Mouse (Mus musculus): Measurements from ENCODE around the gene Eif4e.
A peak's percentile ranks its signal among the peaks of the same experiment; 100 is the strongest.
"Not testable (repeated sequence)": the region's sequence is repeated elsewhere in the genome, so short reads cannot be mapped to it uniquely, and the experiment has no call there.

Gene Eif4e

DNA sequence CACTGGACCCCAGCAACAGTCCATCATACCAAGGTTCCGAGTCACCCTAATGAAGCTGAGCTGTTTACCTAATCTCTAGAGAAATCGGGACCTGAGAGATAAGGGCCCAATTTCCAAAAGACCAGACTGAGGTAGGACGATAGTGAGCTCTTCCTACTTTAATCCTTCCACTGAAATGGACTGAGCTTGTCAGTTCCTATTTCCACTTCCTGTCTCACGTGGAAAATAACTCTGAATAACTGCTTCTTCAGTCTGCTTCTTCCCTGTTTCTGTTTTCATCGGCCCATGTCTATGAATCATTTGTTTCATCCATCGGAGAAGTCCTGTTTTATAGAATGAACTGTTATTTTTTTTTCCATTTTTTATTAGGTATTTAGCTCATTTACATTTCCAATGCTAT is 6.8 kb upstream of the Eif4e start:
- no peak for DNase-seq

DNA sequence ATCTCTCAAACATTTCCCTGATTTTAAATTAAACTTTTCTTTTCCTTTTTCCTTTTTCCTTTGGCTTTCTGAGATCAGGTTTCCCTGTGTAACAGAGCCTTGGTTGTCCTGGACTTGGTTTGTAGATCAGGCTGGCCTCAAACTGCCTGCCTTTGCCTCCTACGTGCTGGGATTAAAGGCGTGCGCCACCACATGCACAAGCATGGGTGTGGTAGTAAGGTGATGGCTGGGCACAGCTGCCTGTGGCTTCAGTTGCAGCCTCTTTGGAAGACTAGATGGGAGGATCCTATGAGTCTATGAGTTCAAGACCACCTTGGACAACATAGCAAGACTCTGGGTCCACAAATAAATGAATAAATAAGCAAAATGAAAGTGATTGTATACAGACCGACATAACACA is 2.0 kb upstream of the Eif4e start:
- DNase-seq = no peak

DNA sequence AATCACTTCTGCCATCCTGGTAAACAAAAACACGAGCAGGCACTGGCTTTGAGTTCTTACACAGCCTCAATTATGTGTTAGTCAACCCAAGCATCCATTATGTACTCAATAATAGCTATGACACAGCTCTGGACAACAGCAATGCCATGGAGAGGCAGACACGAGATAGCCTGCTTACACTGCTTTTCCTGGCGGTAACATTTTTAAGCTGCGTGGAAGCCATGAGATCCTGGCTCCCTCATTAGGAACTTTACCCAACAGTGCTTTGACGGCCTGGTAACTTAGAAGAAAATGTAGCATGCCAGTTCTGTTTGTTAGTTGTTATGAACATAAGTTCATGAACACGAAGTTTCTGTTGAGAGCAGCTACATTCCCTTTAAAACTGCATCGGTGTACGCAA is 485 bp upstream of the Eif4e start:
- no peak for DNase-seq

DNA sequence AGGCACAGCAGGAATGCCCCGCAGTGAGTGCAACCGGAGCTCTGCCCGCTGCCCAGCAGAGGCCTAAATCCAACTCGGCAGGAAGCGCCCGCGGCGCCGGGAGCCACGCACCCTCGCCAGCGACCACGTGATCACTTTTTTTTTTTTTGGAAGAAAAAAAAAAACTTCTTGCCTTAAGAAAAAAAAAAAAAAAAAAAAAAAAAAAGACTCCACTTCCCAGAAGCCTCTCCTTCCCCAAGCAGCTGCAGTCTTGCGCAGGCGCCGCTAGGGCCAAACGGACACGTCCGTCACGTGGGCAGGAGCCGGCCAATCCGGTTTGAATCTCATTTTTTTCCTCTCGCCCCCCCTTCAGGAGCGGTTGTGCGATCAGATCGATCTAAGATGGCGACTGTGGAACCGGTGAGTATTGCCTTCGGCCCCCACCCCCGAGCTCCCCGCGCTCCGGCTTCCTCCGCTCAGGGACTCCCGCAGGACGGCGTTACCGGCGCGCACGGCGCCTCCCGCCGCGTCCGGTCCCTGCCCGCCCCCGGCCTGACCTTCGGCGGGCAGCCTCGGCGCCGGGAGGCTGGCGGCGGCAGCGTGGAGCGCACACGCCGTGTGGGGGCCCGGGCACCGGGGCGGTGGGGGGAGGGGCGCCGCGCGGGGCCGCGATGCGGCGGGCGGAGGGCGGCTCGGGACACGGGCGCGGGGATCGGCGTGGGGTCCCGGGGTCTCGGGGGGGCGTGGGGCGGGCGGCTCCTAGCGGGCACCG is 1.1 kb downstream of the Eif4e start:
- peak; percentile 98 for DNase-seq

DNA sequence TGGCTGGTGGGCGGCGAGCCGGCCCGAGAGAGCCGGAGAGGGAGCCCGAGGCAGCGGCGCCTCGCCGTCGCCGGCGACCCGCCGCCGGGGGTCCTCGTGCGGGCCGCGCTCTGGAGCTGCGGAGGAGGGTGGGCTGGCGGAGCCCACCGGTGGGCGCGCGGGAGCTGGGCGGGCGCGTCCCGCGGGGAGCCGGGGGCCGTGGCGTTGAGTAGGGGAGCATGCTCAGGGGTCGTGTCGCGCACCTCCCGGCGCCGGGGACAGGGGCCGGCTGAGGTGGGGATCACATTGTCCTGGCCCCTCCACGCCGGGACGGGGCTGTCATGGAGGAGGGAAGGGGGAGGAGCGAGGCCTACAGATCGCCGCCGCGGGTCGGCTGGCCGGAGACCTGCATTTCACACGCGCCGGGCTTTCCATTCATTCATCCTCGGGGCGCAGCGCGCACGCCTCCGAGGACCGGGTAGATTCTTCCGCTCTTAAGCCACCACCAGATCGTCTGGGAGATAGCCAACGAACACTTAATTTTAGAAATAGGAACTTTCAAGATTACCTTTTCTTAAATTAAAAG is 1.8 kb downstream of the Eif4e start:
- DNase-seq = peak; percentile 83

DNA sequence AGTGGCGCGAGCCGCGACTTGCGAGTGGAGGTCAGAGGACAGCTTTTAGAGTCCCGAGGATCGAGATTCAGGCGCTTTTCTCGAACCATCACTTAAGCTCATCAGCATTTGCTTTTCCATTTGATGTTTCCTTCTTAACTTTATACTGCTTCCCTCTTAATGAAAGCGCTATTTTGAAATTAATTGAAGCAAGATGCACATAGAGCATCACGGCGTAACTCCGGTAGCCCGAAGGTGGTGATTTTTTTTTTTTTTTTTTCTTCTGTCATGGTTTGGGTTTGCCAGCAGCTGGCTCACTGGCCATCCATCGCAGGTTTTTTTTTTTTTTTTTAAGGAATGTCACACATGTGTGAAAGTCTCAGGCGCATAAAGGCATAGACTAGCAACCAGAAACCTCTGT is 2.3 kb downstream of the Eif4e start:
- no peak for DNase-seq

DNA sequence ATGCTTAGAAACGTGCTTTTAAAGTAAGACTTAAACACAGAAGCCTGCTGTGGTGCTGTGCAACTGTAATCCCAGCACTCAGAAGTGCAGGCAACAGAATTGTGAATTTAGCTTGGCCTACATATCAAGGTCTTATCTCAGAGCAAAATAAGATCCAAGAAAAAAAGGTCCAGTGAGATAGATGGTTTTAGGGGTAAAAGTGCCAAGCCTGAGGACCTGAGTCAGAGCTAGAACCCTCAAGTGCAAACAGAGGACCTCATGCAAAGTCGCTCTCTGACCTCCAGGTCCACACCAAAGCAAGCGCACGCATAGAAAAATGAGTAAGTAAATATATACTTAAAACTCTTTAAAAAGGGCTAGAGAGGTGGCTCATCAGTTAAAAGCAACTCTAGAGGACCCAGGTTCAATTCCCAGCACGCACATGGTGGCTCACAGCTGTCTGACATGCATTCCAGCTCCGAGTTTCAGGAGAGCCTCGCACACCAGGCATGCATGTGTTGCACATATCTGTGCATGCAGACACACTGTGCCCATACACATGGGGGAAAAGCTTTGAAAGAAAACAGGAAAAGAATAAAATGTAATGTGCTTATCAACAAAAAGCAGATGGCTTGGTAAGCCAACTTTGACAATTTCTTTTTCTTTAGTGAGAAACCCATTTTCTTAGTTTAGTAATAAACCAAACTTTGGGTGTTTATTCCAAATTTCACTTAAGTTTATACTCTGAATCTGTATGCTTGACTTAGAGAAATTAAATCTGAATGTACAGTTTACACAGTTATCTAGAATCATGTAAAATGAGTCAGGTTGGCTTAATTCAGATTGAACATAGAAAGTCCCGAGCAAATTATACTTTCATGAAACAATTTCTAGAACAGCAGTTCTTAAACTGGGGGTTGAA is 4.8 kb downstream of the Eif4e start:
- DNase-seq = no peak

DNA sequence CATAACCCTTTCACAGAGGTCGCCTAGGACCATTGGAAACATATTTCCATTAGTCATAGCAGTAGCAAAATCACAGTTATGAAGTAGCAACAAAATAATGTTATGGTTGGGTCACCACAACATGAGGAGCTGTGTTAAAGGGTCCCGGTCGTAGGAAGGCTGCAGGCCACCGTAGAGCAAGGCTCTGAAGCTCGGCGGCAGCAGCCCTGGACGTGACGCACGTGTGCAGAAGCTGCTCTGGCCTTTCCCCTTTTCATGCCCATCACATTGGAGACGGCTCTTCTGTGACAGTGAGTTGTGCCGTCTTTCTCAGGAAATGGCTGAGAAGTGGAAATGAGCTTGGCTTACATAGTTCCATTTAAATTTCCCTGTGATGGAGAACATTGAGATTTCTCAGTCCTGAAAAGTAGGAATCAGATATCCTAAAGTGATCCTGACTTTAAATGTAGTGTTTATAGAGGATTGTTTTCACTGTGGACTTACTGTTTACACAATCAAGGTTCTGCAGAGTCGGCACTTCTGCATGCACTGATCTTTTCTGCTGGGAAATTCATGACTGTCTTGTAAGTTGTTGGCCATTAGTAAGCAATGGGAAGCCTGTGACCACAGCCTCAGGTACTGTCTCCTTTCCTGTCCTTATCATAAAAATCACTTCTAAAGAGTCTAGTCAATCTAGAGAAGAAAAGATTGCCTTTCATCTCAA is 5.7 kb downstream of the Eif4e start:
- DNase-seq = no peak

DNA sequence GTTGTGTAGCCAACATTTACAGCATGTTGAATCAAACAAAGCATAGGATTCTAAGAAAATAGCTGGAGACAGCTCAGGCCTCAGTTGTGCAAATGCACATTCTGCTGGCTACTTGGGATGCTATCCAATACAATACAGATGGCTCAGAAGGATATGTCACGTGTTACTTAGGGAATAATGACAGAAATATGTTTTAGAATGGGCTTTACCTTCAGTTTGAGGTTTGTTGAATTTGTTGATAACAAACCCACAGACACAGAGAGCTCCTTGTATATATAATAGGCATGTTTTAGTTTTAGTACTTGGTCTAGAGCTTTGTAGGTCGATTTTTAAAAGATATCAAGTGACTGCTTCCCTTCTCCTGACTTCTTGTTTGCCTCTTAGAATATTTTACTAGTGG is 6.8 kb downstream of the Eif4e start:
- no peak for DNase-seq

DNA sequence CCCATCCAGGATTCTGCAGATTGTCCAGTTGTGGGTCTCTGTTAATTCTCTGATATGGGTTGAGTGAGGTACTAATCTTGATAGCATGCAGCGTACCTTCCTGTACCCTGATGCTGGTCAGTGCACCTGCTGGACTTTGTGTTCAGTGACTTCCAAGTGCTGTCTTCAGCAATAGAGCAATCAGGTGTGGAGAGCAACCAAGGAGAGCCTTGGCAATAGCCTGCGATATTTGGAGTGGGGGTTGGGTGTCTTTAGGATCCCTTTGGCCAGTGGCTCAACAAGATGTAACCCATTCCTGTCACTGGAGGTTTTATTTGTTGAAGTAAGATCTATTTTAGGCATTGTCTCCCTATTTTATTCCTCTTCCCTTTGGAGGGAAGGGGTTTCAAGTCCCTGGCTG is 10.1 kb downstream of the Eif4e start:
- DNase-seq = peak; percentile 41

DNA sequence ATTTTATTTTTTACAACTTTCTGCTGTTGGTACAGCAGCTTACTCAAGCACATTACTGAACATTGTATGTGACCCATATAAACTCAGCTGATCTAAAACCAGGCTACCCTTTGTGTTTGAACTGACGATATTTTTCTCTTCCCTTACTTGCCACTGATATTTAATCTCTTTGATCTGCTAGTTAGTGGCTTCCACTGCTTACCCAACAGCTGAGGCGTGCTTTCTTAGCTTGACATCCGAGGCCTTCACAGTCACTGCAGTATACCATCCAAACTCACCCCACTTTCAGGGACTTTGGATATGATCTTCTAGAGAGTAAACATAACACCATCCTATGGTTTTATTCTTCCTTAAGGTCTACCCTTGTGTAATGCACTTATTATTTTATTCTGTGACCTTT is 16.6 kb downstream of the Eif4e start:
- no peak for DNase-seq

DNA sequence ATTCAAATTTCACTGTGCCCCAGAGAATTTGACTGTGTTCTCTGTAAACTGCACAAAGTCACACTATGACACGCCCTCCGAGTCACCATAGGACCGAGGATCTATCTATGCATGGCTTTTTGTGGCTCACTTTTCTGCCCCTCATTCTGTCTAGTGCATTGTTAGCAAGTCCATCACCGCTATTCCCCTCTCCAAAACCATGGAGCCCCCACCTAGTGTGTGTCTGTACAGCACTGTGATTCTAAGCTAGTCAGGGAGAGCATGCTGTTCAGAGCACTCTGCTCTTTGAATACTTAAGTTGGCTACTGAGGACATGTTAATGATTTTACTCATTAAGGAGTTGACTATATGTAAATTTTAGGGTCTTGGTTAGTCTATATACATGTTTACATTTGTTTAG is 18.1 kb downstream of the Eif4e start:
- no peak for DNase-seq

DNA sequence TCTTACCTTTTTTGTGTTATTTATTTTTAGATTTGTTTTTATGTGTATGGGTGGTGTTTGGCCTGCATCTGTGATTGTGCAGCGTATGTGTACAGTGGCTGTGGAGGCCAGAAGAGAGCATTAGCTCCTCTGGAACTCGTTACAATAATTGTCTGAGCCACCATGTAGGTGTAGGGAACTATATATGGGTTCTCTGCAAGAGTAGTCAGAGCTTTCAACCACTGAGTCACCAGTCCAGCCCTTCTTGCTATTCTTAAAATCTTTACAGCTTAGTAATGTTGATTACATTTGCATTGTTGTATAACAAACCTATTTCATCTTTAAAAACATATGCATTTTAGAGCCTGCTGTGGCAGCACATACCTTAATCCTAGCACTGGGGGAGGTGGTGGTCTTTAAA is 20.7 kb downstream of the Eif4e start:
- no peak for DNase-seq

DNA sequence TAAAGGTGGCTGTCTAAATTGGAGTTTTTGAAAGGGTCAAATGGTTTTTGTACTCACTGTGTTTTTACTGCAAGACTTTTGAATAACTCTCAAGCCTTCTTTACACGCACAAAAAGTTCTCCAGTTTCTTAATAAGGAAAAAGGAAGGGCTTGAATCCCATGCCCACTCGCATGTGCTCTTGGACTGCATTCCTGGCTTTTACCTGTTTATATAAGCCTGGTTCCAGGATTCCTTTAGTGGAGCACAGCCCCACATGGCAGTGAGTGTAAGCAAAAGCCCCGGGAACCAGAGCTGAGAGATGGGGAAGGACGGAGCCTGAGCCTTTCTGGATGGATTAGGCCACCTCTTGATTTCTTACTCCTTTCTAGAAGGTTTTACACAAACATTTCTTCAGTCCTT is 23.1 kb downstream of the Eif4e start:
- DNase-seq = no peak

DNA sequence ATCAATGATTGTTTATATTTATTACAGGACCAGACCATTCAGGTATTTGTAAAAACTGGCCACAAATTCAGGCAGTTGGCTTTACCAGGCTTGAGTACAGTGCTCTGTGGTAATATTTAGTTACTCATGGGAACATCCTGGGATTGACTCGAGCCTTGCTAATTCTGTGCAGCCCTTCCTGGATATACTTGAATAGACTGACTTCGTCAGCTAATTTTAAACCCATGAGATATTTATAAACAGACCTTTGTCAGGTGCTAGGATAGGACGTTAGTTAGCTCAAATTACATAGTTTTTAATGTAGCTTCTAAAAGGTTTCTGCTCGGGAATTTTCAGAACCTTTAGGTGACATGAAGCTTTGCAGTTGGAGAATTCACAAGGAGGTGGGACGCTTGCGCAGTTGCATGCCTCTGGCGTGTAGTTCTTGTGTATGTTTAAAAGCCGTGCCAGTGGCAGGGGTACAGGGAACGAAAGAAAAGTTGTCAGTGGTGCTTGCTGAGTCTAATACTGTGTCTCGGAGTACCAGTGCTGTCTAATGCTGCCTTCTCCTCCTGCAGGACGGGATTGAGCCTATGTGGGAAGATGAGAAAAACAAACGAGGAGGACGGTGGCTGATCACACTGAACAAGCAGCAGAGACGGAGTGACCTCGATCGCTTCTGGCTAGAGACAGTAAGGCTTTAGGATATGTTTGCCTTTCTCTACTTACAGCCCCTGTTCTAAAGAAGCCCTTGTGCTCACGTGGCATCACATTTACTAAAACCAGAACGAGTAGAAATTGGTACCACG is 24.6 kb downstream of the Eif4e start:
- no peak for DNase-seq

DNA sequence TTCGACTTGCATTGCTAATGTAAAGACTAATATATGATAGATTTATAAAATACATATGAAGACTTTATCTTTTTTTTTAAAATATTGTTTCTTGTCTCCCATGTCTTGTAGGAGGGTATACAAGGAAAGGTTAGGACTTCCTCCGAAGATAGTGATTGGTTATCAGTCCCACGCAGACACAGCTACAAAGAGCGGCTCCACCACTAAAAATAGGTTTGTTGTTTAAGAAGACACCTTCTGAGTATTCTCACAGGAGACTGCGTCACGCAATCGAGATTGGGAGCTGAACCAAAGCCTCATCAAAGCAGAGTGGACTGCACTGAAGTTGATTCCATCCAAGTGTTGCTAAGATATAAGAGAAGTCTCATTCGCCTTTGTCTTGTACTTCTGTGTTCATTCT is 29.3 kb downstream of the Eif4e start:
- DNase-seq = not testable (repeated sequence)

DNA sequence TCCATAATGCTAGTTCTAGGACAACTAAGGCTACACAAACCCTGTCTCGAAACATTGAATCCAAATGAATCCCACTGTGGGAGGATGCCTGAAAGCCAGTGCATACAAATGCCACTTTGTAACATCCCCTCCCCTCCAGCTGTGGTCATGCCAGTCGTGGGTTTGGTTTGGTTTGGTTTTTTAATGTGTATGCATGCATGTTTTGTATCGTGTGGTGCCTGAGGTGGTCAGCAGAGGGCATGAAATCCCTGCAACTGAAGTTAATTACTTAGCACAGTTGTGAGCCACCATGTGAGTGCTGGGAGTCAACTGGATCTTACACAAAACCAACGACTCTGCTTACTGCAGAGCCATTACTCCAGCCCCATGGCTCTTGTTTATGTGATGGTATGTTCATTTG is 32.5 kb downstream of the Eif4e start:
- peak; percentile 5 for DNase-seq

DNA sequence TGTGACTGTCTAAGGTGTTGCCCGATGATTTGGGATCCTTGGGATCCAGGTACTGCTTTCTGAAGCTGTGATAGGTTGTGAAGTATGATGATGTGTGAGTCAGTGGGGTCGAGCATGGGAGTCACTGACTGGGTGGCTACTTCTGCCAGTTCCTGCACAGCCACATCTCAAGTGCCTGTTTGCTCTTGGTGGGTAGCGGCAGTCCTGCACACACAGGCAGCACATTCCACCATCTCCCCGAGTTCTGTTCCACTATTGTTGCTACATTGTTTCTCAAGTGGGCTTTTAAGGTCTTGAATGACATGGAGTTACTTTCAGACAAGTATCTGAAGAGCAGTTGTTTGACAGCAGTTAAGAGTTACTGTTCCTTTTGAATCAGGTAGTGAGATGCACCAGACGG is 34.3 kb downstream of the Eif4e start:
- DNase-seq = no peak

DNA sequence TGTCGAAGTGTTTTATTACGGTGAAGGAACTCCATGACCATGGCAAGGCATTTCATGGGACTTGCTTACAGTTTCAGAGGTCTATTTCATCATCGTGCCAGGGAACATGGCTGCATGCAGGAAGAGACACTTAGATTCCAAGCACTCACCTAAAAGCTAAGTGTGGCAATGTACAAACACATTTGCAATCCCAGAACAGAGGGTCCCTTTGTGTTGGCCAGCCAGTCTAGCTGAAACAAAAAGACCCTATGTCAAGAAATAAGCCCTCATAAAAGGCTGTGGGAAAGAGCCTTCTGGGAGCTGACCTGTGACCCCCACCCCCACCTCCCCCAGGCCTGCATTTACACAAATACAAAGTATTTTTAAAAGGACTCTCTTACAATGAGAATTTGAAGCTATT is 34.9 kb downstream of the Eif4e start:
- DNase-seq = no peak

DNA sequence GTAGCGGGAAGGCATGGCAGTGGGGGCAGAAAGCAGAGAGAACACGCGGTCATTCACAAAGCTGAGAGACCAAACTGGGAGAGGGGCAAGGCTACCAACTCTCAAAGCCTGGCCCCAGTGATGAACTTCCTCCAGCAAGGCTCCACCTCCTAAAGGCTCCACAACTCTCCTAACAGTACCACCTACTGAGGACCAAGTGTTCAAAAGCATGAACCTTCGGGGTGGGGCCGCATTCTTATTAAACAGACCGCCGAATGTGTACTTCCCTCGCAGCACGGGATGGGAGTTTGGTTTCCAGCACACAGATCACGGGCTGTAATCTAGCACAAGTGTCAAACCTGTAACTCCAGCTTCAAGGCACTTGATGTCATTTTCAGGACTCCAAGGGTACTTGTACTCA is 52.9 kb downstream of the Eif4e start:
- DNase-seq = no peak

DNA sequence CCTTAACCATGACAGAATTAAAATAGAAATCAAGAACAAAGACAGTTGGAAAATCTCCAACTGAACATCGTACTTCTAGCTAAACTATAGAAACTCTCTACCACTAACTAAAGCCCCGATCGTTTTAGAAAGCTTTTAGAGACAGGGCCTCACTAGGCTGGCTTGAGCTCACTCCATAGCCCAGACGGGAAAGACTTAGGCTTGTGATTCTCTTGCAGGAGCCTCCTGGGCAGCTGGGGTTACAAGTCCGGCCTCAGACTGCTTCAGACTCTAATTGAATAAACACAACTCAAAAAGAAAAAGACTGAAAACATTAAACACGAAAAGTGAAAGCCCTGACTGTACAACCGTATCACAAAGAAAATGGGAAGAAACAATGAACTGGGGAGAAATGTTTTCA is 60.2 kb downstream of the Eif4e start:
- no peak for DNase-seq

DNA sequence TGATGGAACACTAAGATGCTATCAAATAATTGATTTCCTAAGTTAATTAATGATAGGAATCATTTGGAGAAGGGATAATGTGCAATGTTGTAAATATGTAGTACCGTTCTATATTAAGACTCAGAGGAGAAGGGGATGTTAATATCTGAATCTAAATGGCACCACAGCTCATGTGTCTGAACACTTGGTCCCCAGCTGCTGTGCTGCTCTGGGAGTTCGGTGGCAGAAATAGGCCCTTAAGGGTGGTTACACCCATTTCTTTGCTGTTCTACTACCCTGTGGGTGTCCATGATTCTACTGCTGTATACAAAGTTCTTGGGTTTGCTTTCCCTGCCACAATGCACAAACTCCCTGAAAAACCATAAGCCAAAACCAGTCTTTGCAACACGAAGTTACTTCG is 61.2 kb downstream of the Eif4e start:
- no peak for DNase-seq

DNA sequence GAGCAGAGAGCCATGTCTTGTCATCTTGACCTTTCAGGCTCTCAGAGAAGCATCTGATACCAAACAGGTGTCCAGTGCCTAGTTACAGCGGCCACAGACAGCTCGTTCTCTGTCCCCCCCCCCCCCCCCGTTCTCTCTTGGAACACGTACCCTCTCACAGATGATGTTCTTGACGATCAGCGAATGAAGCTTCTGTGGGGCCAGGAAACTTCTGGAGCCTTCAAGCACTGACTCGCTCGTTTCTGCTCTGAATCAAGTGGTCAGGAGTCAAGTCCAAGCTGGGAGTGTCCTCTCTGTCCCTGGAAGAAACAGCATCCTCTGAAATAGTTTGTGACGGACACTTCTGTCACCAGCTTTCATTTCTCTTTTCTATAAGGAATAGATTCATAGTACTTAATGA is 62.0 kb downstream of the Eif4e start:
- DNase-seq = no peak

Measured in kidney, postnatal 14 days (tissue).